Mouse (Mus musculus) myocyte (in vitro differentiated cells): Measurements from ENCODE around the gene Epb41l1.

Source experiments
- CEBPB ChIP-seq: IDR thresholded peaks from 2 replicates; pipeline ENCODE4 v1.6.1; 2011; ENCODE audit warnings: mild to moderate bottlenecking, moderate library complexity; ENCODE audit not compliant: poor library complexity, insufficient read depth, severe bottlenecking
- E2F4 ChIP-seq: IDR thresholded peaks from one replicate; pipeline ENCODE4 v1.6.1; 2011; ENCODE audit warnings: mild to moderate bottlenecking, control low read depth, moderate library complexity; ENCODE audit not compliant: insufficient read depth
- MAX ChIP-seq: IDR thresholded peaks from one replicate; pipeline ENCODE4 v1.6.1; 2011; ENCODE audit warnings: low read depth, mild to moderate bottlenecking, control low read depth
- MYOD1 ChIP-seq, 3 experiments: IDR thresholded peaks; one replicate each; pipeline ENCODE4 v1.6.1; 2011; ENCODE audit warnings: control low read depth in 2 of 3, low read depth in 2 of 3, mild to moderate bottlenecking in 2 of 3, moderate library complexity in 1 of 3; ENCODE audit not compliant: insufficient read length in 2 of 3, control insufficient read depth in 1 of 3
- MYOG ChIP-seq, 3 experiments: IDR thresholded peaks; one replicate each; pipeline ENCODE4 v1.6.1; 2011; ENCODE audit warnings: control low read depth in 2 of 3, low read depth in 2 of 3, mild to moderate bottlenecking in 2 of 3; ENCODE audit not compliant: insufficient read length in 2 of 3, control insufficient read depth in 1 of 3, insufficient read depth in 1 of 3
- POLR2A ChIP-seq: IDR thresholded peaks from one replicate; pipeline ENCODE4 v1.6.1; 2011; ENCODE audit warnings: low read depth, mild to moderate bottlenecking, control low read depth, moderate library complexity; ENCODE audit not compliant: insufficient read length
- POLR2AphosphoS2 ChIP-seq: IDR thresholded peaks from one replicate; pipeline ENCODE4 v1.6.1; 2011; ENCODE audit warnings: low read depth, control low read depth; ENCODE audit not compliant: insufficient read length
- REST ChIP-seq: IDR thresholded peaks from one replicate; pipeline ENCODE4 v1.6.1; 2011; ENCODE audit warnings: mild to moderate bottlenecking, control low read depth, moderate library complexity; ENCODE audit not compliant: insufficient read depth, insufficient read length
- TCF12 ChIP-seq: IDR thresholded peaks from one replicate; pipeline ENCODE4 v1.6.1; 2011; ENCODE audit warnings: mild to moderate bottlenecking, control low read depth; ENCODE audit not compliant: poor library complexity, insufficient read depth, severe bottlenecking
- TCF3 ChIP-seq: IDR thresholded peaks from one replicate; pipeline ENCODE4 v1.6.1; 2011; ENCODE audit warnings: low read depth, control low read depth; ENCODE audit not compliant: insufficient read length
- USF1 ChIP-seq: IDR thresholded peaks from one replicate; pipeline ENCODE4 v1.6.1; 2011; ENCODE audit warnings: low read depth, mild to moderate bottlenecking, control low read depth, moderate library complexity

DNA sequence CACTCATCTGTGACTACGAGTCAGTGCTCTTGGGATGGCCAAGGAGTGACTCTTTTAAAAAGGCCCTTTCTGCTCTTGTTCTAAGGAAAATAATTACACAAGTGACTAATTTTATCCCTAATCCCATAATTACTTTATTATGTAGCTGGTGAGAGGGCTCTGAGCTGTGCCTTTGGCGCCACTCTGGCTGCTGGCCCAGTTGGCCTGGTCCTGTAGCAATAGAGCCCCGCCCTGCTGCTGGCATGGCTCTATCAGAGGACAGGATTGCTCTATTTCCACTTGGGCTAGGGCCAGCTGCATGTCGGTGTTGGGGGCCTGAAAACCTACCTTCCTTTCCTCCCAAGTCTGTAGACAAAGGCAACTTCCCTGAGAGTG is 36.6 kb downstream of the Epb41l1 start:
- TF ChIP-seq MAX: no peak
- no peak for TF ChIP-seq REST
- TF ChIP-seq POLR2AphosphoS2: no peak
- no peak for TF ChIP-seq USF1
- TF ChIP-seq POLR2A: no peak
- no peak for TF ChIP-seq E2F4
- TF ChIP-seq TCF3: no peak
- TF ChIP-seq TCF12: no peak
- TF ChIP-seq CEBPB: no peak
- TF ChIP-seq MYOG (IDR thresholded peaks at IDR 0.05; ENCODE audit: control insufficient read depth in 1 of 3, insufficient read depth in 1 of 3, insufficient read length in 2 of 3, low read depth in 2 of 3): no peak
- no peak for TF ChIP-seq MYOD1 (IDR thresholded peaks at IDR 0.05; ENCODE audit: control insufficient read depth in 1 of 3, insufficient read length in 2 of 3, low read depth in 2 of 3)
